Mouse (Mus musculus) thymus, postnatal 4 days (tissue): Measurements from ENCODE around the gene Rabggta.

Source experiments
- DNase-seq: peaks from one replicate; pipeline ENCODE4 v3.0.0; 2021

Gene Rabggta

DNA sequence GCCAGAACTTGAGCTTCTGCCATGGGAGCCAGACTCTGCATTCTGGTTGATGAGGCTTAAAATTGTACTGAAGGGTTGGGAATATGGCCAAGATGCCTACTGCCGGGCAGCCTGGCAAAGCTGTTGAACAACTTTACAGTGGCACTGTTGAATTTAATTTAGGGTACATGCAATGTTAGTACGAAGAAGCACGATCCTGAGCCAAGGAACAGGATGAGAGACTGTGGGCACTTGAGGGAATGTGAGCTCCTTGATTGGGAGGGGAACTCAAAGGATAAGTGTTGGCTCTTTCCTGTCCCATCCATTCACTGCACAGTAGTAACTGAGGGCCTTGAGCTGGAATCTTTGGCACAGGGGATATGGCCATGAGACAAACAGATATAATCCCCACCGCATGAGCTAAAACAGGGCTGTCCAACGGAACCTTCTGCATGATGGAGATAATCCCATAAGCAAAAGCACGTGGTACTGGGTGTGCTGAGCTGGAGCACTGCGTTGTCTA, 8.5 kb upstream of the Rabggta start:
- DNase-seq = no peak

DNA sequence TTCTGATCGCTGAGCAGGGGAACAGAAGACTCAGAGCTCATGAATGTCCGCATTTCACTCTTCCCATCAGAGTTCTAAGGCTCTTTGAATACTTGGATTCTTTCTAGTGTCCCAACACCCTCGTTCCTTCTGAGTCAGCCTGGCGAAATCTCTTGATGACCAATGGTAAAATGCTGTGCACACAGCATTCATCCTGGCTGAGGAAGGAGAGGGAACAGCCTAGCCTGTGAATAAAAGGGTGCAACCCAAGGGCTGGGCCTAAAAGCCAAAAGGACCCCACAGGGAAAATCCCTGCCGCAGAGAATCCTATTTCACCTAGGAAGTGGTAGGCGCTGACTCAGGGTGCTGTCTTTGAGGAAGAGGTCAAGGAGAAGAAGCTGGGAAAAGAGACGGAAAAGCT, 8.1 kb upstream of the Rabggta start:
- DNase-seq = no peak

DNA sequence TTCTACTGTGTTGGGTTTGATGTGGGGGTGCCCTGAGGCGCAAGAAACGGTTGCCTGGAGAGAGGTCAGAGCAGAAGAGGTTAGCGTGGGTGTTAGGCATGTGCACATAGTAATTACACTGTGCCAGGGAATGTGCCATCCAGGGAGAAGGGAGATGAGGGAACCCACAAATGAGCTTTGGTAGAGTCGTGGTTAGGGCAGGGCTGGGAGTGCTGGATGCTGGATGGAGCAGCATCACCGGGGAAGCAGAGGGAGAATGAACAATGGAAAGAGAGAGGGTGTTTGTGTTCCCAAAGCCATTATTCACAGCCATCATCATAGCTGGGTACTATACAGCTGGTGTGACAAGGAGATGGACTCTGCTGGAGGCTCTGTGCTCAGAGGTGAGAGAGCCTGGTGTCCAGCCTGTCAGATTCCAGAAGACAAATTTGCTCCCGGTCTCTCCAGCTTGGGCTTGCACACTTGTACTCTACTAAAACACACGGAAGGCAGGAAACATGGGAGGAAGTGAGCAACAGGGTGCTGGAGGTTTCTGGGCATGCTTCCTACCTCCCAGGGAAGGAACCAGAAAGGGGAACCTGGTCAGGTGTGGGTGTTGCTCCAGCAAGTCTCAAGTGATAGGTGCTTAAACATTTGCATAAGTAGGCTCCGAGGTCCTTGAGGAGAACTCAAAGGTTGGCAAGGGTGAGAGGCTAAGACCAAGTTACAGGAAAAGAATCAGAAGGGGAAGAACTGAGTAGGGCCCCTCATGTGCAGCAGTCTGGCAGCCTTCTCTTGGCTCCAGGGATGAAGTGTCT, 6.0 kb upstream of the Rabggta start:
- DNase-seq = no peak

DNA sequence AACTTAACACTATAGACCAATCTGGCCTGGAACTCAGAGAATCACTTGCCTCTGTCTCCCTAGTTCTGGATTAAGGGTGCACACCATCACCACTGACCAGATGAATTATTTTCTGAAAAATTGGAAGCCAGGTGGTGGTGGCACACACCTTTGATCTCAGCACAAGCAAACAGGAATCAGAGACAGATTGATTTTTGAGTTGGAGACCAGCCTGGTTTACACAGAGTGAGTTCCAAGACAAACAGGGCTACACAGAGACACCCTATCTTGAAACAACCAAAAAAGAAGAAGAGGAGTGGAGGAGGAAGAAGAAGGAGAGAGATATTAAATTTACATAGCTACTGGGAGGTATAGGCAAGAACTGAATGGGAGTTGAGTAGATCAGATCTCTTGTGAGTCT, 4.2 kb upstream of the Rabggta start:
- no peak for DNase-seq

DNA sequence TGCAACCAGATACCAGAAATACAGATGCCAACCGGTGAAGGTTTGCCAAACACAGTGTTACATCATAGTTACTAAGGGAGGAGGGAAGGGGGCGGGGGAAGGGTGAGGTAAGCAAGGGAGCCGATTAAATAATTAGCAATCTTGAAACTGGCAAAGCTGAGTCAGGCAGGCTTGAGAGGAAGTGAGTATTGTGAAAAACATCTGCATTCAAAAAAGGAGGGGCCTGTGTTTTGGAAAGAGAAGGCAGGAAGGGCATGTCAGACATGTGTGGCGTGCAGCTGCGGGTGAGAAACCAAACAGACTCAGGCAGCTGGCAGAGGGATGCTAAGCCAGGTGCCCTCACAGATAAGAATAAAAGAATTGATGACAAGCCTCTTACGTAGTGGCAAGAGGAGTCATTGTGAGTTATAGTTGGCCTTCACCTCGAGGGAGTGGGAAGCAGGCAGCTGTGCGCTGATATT, 2.4 kb upstream of the Rabggta start:
- DNase-seq = peak; percentile 72

DNA sequence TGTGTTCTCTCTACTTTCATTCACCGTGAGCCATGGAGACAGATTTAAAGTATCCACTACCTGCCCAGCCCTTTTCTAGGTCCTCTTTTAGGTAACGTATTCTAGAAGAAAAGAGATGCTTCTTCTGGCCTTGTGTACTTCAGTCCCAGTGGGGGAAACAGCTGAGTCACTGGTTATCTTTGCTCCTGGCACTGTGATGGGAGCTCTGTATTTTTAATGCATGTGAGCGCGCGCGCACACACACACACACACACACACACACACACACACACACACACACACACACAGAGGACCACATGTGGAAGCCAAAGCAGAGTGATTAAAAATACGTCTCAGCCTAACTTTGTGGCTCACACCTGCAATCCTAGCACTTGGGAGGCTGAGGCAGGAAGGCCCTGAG, 1.4 kb upstream of the Rabggta start:
- no peak for DNase-seq

DNA sequence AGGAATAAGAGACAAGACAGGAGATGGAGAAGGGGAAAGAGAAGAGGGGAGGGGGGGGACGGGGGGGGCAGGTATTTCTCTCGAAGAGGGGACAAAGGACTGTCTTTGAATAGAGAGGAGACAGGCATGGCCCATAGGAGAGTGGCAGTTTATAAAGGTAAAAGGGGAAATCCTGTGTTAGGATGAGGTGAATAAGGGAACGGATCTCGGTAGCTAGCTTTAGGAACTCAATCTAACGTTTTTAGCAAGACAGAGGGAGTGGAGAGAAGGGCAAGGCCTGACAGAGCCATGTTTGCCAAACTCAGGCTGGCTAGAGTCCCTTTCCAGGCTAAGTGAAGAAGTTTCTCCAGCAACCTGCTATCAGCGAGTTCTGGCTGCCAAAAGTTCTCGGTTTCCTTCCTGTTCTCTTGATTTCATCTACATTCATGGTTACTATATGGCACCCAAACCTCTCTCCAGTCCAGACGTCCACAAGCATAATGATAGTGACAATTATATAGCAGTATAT, 429 bp upstream of the Rabggta start:
- no peak for DNase-seq

DNA sequence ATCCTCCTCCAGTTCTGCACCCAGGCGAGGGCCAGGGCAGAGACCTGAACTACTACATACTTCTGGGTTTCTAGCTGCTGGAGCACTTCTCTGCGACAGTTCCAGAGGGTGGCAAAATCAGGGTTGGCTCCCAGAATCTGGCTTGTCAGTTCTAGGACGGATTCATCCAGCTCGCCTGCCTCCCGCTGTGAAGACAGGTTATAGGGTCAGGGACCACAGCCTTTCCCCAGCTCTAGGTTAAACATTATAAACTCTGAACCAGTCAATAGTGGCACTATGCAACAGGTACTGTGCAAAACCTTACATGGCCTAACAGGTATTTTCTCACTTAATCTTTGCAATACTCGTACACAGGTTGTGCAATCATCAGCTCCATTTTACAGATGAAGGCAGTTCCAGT, 987 bp downstream of the Rabggta start:
- DNase-seq = no peak

DNA sequence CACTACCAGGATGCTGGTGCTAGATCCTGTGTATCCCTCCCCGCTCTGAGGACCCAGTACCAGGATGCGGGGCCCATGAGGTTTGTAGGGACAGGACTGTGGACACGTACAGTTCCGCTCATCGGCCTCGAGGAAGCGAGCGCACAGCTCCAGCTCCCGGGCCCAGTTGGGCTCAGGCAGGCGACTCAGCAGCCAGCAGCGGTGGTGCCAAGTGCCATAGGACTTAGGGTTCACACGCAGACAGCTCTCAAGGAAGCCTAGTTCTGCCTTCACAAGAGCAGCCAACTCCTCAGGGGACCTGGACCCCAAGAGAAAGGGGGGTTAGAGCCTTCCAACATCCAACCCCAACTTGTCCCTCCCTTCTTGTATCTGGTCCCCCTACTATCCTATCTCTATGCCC, 1.4 kb downstream of the Rabggta start:
- DNase-seq = no peak

DNA sequence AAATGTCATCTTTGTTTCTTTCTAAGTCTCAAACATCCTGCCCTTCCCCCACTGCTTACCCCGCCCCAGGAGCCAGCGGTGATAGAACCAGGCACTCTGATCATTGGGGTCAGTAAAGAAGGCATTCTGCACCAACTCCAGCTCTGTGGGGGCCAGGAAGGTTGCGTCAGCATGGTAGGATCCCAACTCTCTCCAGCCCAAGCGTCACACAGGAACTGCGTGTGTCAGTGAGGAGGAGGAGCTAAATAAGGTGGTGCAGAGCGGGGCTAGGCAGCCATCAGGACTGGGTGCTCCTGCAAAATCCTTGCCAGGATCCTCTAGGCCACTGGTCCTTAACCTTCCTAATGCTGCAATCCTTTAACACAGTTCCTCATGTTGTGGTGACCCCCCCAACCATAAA, 2.3 kb downstream of the Rabggta start:
- DNase-seq = no peak

DNA sequence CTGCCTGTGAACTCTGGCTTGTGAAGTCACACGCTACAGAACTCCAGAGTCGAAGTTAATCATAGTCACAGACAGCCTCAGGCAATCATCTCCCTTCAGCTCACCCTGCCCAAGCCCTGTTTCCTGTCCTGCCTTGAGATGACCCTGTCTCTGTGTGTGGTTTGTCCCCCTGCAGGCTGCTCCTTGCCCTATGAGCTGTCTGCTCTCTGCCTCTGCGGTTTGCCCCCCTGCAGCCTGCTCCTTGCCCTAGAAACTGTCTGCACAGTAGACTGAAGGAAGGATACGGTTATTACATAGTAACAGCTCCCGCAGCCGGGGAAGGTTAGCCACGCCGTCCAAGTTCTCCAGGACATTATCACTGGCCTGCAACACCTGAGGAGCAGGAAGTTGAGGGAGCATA, 5.2 kb downstream of the Rabggta start:
- DNase-seq = no peak

DNA sequence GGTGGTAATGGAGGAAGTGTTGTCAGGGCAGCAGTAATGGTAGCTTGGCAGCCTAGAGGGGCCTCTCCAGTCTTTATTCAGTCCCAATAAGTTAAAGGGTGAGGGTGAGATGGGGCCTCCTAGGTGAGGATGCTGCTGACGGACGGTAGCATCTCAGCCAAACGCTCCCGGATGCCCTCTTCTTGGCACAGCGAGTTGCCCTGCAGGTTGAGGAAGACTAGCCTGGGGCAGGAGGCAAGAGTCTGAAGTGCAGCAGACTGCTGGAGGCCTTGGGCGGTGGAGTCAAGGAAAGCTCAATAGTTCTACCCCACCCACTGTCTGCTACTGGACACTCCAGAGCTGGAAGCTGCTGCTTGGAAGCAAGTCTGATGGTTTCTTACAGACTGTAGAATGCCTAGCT, 5.8 kb downstream of the Rabggta start:
- no peak for DNase-seq

DNA sequence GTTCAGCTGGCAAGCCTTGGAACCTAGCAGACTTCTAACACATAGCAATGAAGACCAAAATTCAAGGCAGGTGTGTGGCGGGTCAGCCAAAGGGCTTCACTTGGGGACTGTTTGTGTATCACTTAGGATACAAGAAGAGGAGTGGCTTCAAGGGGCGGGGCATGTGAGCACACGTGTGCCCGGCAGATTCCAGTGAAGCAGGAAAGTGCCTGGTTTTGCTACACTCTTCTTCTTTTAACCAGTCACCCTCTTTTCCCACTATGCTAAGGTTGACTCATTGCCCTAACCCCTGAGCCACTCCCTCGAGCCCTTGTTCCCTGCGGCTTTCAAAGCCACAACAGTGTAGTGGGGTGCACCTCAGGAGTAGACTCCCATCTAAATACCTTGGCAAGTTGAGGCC, 7.2 kb downstream of the Rabggta start:
- no peak for DNase-seq

DNA sequence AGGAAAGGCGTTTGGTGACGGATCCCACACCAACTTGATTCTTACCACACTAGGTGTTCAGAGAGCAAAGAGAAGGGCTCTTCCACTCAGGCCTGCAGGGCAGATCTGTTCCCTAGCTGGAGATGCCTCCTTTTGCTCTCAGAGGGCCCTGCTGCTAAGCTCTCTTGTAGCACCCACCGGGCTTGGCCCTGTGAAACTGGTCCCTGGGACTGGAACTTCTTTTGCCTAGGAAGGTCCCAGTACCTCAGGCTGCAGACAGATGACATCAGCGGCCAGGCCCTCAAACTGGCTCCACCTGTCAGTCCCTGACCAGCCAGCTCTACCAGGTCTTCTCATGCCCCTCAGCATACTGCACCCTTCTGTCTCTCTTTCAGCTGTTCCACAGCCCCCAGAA, 8.3 kb downstream of the Rabggta start, which contains the start of gene Tgm1:
Gene Tgm1 (minus strand): TSS at position 198 of the 394 bp plus-strand sequence.
- DNase-seq = no peak

DNA sequence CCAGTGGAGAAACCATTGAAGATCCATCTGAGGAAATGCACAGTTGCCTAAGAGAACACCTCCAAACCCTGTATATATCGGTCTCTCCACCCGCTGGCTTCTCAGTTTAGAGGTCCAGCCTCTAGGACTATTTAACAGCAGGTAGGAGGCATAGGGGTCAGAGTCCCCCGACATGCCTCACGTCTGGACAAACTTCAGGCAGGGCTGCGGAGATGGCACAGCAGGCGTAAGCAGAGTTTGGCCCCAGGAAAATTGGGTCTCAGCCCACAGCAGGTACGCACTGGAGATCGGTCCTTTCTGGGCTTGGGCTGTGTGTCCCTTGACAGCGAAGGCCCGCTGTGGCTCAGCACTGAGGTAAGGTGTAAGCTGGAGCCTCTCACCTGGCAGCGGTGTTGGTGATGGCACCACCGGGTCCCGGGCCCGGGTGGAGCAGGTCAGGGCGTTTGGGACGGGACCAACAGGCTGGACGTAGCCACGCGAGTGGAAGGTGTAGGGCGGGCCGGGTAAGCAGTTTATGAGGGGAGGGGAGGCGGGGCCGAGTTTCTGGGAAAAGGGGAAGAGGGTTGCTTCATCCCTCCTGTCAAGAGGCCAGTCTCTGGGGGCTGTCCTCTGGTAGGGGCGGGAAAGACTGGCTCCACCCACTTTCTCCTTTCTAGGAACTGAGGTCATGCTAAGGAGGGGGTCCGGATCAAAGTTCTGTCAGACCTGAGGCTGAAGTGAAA, 8.9 kb downstream of the Rabggta start:
- DNase-seq = no peak

DNA sequence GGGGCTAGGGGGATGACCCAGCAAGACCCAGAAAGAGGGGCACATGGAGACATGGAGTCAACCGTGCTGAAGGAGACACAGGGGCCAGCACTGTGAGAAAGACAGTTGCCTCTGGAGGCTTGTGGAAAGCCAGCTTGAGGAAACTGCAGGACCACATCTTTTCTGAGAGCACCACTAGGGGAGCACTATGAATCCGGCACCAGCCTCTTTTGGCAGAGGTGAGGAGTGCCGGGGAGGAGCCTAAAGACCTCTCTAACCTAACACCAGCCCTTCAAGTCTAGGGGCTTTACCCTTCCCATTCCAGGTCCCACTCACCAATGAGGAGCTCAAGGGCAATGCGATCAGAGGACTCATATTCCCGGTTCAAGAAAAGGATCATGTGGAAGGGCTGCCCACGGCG, 10.3 kb downstream of the Rabggta start:
- DNase-seq = no peak

DNA sequence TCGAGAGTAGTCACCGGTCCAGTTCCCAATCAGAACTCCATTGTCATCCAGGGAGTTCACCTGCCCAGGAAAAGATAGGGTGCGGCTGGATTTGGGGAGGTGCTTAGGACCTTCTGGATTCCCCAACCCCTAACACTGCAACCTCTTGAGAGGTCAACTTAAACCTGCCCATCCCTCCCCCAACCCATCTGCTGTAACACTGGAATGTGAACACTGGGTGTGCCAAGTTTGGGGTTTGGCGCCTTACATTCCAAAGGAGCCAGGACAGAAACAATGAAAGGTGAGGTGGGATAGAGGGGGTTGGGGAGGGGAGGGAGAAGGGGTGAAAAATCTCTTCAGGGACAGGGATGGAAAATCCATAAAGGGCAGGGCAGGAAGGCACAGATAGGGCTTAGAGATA, 12.6 kb downstream of the Rabggta start:
- no peak for DNase-seq

DNA sequence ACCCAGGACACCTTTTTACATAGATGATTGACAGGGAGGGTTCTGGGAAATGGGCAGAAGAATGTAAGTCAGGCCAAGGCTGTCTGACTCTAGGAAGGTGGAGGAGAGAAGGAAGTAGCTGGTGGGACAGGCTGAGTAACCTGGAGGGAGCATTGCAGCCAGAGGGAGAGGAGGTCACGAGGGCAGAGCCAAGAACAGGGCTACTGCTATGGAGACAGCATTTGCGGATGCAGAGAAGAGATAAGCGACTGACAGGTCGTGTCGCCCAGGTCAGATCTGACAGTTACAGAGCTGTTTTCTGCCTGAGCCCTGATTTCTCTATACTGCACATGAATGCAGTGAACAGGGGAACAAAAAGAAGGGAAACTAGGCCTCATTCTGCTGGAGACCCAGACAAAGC, 14.7 kb downstream of the Rabggta start:
- DNase-seq = no peak

DNA sequence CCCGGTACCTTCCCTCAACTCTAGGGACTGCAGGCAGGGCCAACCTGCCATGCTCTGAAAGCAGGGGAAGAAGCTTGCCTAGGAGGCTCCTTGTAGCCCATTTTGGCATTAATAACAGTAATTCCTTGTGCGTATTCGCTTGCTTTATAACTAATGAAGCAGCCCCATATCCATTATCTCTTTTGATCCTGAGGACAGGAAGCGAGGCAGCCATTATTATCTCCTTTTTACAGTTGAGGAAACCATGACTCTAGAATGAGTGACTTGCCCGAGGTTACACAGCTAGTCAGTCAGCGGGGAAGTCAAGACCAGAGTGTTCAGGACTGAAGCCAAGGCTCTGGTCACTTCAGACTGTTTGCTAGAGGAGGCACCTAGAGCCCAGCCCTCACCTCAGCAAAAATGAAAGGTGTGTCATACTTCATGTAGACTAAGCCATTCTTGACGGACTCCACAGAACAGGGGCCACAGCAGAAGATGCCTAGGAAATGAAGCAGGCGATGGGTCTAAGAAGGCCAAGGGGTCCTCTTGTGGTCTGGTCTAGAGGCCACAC, 15.9 kb downstream of the Rabggta start:
- no peak for DNase-seq

DNA sequence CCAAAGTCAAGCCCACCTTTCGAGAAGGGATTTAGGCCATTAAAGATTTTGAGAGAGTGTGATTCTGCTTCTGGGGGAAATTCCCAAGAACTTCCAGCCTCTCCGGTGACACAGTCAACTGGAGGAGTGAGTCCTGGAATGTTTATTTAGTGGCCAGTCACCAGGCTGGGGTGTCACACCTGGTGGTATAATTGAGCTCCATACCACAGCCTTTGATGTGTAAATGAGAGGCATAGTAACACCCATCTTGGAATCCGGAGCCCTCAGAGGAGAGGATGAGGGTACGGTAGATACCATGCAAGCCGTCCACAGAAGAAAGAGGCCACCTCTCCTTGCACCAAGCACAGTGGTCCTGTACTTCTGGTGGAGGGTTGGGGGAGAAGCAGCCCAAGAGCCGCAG, 19.3 kb downstream of the Rabggta start:
- no peak for DNase-seq

DNA sequence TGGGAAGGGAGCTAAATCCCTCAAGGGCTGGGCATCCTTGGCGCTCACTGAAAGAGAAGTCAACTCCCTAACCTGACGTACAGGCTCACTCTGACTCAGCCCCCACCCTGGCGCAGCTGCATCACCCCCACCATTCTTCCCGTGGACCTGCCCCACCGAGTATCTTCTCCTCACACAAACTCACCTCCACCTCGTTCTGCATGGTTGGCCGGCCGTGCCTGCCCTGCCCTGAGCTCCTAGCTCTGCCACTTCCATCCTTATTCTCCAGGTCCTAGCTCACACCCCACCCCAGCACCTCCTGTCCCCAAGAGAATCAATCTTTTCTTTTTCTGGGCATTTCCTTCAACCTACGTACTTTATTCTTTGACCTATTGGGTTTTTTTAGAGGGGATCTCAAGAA, 20.9 kb downstream of the Rabggta start:
- no peak for DNase-seq

DNA sequence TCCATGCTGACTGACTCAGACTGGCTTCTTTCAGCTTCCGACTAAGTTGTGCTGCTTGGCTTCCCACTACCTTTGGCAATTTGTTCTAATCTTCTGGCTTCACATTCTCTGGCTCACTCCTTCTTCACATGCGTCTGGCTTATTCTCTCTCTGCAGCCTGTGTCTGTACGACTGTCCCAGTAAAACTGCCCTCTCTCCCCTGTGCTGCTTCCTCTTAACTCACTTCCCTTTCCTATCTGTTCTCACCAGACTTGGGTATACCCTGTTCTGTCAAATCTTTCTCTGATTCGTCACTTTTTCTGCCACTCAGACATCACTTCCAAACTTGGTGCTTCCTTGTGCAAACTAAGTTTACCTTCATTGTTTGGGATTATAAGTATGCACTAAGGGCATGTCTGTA, 24.8 kb downstream of the Rabggta start:
- no peak for DNase-seq

DNA sequence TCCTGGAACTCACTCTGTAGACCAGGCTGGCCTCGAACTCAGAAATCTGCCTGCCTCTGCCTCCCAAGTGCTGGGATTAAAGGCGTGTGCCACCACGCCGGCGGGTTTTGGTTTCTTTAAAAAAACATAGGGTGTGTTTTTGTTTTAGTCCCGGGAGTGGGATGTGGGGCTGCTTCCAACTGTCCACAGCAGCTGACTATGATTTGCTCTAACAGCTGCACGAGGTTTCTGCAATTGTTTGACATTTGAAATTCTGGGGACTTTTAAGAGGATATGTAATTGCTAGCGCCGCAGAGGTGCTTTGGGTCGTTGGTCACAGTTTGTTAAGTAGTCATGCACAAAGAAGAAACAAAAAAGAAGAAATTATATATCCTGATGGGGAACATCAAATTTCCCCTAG, 32.6 kb downstream of the Rabggta start:
- DNase-seq = no peak

DNA sequence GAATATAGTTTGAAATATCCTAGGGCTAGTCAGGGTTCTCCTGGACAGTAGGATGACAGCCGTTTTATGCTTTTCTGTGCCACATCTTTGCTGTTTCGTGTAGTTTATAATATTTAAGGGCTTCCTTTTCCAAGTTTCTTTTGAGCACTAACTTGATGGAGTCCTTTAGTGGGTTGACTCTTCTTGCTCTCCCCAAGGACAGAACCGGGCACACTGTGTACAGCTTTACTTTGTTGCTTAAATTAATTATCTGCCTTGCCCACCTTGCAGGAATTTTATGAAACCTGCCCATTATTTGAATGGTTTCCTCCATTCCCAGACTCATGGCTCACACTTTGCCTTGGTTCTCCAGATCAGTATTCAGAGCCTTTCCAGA, 40.0 kb downstream of the Rabggta start:
- DNase-seq = no peak
